Mouse (Mus musculus) limb, embryonic 13.5 days (tissue): ENCODE measurements at regions not wholly inside any gene's neighbourhood (a gene's known extent, or its start where the extent isn't known, plus 50 kb on each side); places are given as distances from the start of the nearest gene placed in this dataset.

ENCODE experiments used
- ATAC-seq: fragments of 200-750 bp; cut with Nextera tagmentation; 2 replicates; pipeline ENCODE4 v1.8.0; 2017; ENCODE audit warnings: low read depth, moderate number of reproducible peaks, moderate TSS enrichment; ENCODE audit not compliant: low FRiP score
- H3K27ac ChIP-seq: fragments of 300-500 bp; sonication (generic); 2 replicates; pipeline ENCODE4 v1.5.1; 2015; ENCODE audit warnings: inconsistent platforms, mild to moderate bottlenecking, moderate library complexity
- H3K27me3 ChIP-seq: fragments of 300-500 bp; sonication (generic); 2 replicates; pipeline ENCODE4 v1.6.1; 2015; ENCODE audit warnings: mild to moderate bottlenecking, inconsistent platforms
- H3K36me3 ChIP-seq: fragments of 300-500 bp; sonication (generic); 2 replicates; pipeline ENCODE4 v1.6.1; 2015; ENCODE audit warnings: inconsistent platforms, mild to moderate bottlenecking, moderate library complexity
- H3K4me1 ChIP-seq: fragments of 300-500 bp; sonication (generic); 2 replicates; pipeline ENCODE4 v1.6.1; 2015; ENCODE audit warnings: inconsistent platforms
- H3K4me2 ChIP-seq: fragments of 300-500 bp; sonication (generic); replicated peaks from 2 replicates; pipeline ENCODE4 v1.6.1; 2015; ENCODE audit warnings: inconsistent platforms, mild to moderate bottlenecking, moderate library complexity
- H3K4me3 ChIP-seq: fragments of 300-500 bp; sonication (generic); 2 replicates; pipeline ENCODE4 v1.5.1; 2015; ENCODE audit warnings: moderate library complexity, mild to moderate bottlenecking, inconsistent platforms
- H3K9ac ChIP-seq: fragments of 300-500 bp; sonication (generic); 2 replicates; pipeline ENCODE4 v1.6.1; 2015; ENCODE audit warnings: mild to moderate bottlenecking, inconsistent platforms
- H3K9me3 ChIP-seq: fragments of 300-500 bp; sonication (generic); 2 replicates; pipeline ENCODE4 v1.6.1; 2016; ENCODE audit warnings: inconsistent platforms
- WGBS: fragments of 180-500 bp; shearing (Covaris S2); methylation state at CpG from one replicate; pipeline ENCODE4 v1.1.7; 2015; 5-methylcytosine and 5-hydroxymethylcytosine counted together

GRCm38 (mm10) chr14:74327291-74327690 lies 313.3 kb upstream of the Htr2a start:
- no peak overlapping the region for H3K4me2 ChIP-seq
- H3K27ac ChIP-seq: no peak overlapping the region
- H3K4me3 ChIP-seq: no peak overlapping the region
- H3K9me3 ChIP-seq: no peaks in the 10 kb centered on the region
- no peaks in the 10 kb centered on the region for H3K27me3 ChIP-seq
- no peak overlapping the region for H3K9ac ChIP-seq
- 55% methylated on average over 1 of the region's 1 CpGs for WGBS
- no peaks in the 10 kb centered on the region for H3K36me3 ChIP-seq
- H3K4me1 ChIP-seq: no peaks in the 10 kb centered on the region
- ATAC-seq: no peak

- Histone ChIP-seq H3K36me3 (no peaks in the 10 kb centered on the region), H3K4me3 (no peak overlapping the region), H3K27me3 (no peaks in the 10 kb centered on the region), H3K4me2 (no peak overlapping the region), H3K9ac (no peak overlapping the region), H3K27ac (no peak overlapping the region), H3K9me3 (no peaks in the 10 kb centered on the region), H3K4me1 (no peaks in the 10 kb centered on the region)
- ATAC-seq: no peak
Measured at GRCm38 (mm10) chr14:74350751-74351150, 289.9 kb upstream of the Htr2a start.

GRCm38 (mm10) chr14:74352286-74352685 lies 288.4 kb upstream of the Htr2a start:
- 37% methylated on average over 1 of the region's 1 CpGs for WGBS
- Histone ChIP-seq H3K27me3 (no peaks in the 10 kb centered on the region), H3K9me3 (no peaks in the 10 kb centered on the region), H3K4me1 (no peaks in the 10 kb centered on the region), H3K9ac (no peak overlapping the region), H3K27ac (no peak overlapping the region), H3K4me2 (no peak overlapping the region), H3K4me3 (no peak overlapping the region), H3K36me3 (no peaks in the 10 kb centered on the region)
- ATAC-seq: no peak

- no peaks in the 10 kb centered on the region for H3K9me3 ChIP-seq
- H3K27ac ChIP-seq: no peak overlapping the region
- H3K4me1 ChIP-seq: 0 out of 2 replicates have a peak, but pooled peaks cover 6% of the 10 kb centered on the region
- H3K4me2 ChIP-seq: no peak overlapping the region
- H3K36me3 ChIP-seq: no peaks in the 10 kb centered on the region
- no peaks in the 10 kb centered on the region for H3K27me3 ChIP-seq
- WGBS: 75% methylated on average over 5 of the region's 5 CpGs
- no peak overlapping the region for H3K9ac ChIP-seq
- ATAC-seq: no peak
- H3K4me3 ChIP-seq: no peak overlapping the region
Measured at GRCm38 (mm10) chr14:74358730-74359444, 281.8 kb upstream of the Htr2a start.

- no peaks in the 10 kb centered on the region for H3K9me3 ChIP-seq
- no peaks in the 10 kb centered on the region for H3K27me3 ChIP-seq
- H3K4me1 ChIP-seq: 0 out of 2 replicates have a peak, but pooled peaks cover 6% of the 10 kb centered on the region
- no peak overlapping the region for H3K4me3 ChIP-seq
- no peak overlapping the region for H3K9ac ChIP-seq
- WGBS: 19% methylated on average over 12 of the region's 12 CpGs
- peak overlapping the region; percentile 36 for H3K4me2 ChIP-seq
- H3K36me3 ChIP-seq: no peaks in the 10 kb centered on the region
- no peak overlapping the region for H3K27ac ChIP-seq
- ATAC-seq: no peak
Measured at GRCm38 (mm10) chr14:74359663-74360552, 280.7 kb upstream of the Htr2a start.

GRCm38 (mm10) chr14:74384481-74384880 lies 256.2 kb upstream of the Htr2a start:
- Histone ChIP-seq H3K4me1 (no peaks in the 10 kb centered on the region), H3K27me3 (no peaks in the 10 kb centered on the region), H3K9me3 (no peaks in the 10 kb centered on the region), H3K36me3 (no peaks in the 10 kb centered on the region), H3K4me2 (no peak overlapping the region), H3K9ac (no peak overlapping the region), H3K4me3 (no peak overlapping the region), H3K27ac (no peak overlapping the region)
- WGBS: 81% methylated on average over 7 of the region's 7 CpGs
- no peak for ATAC-seq

GRCm38 (mm10) chr14:74392419-74392818 lies 248.2 kb upstream of the Htr2a start:
- no peak for ATAC-seq
- Histone ChIP-seq H3K27me3 (no peaks in the 10 kb centered on the region), H3K4me1 (peaks cover 11% of the 10 kb centered on the region), H3K9ac (no peak overlapping the region), H3K27ac (no peak overlapping the region), H3K9me3 (no peaks in the 10 kb centered on the region), H3K4me2 (no peak overlapping the region), H3K36me3 (no peaks in the 10 kb centered on the region), H3K4me3 (no peak overlapping the region)
- 78% methylated on average over 2 of the region's 2 CpGs for WGBS

- Histone ChIP-seq H3K9me3 (no peaks in the 10 kb centered on the region), H3K27me3 (no peaks in the 10 kb centered on the region), H3K27ac (no peak overlapping the region), H3K4me1 (peaks cover 11% of the 10 kb centered on the region), H3K9ac (no peak overlapping the region), H3K36me3 (no peaks in the 10 kb centered on the region), H3K4me2 (no peak overlapping the region), H3K4me3 (no peak overlapping the region)
- no peak for ATAC-seq
- whole genome bisulfite sequencing: 91% methylated on average over 3 of the region's 3 CpGs
Measured at GRCm38 (mm10) chr14:74397202-74397601, 243.4 kb upstream of the Htr2a start.

- Histone ChIP-seq H3K4me1 (no peaks in the 10 kb centered on the region), H3K27me3 (no peaks in the 10 kb centered on the region), H3K4me3 (no peak overlapping the region), H3K9ac (no peak overlapping the region), H3K36me3 (no peaks in the 10 kb centered on the region), H3K27ac (no peak overlapping the region), H3K4me2 (no peak overlapping the region), H3K9me3 (no peaks in the 10 kb centered on the region)
- no peak for ATAC-seq
- 62% methylated on average over 1 of the region's 1 CpGs for WGBS
Measured at GRCm38 (mm10) chr14:74409441-74409840, 231.2 kb upstream of the Htr2a start.

GRCm38 (mm10) chr14:74428226-74428625 lies 212.4 kb upstream of the Htr2a start:
- Histone ChIP-seq H3K9me3 (peaks cover 6% of the 10 kb centered on the region; the same call in 1 of the 2 replicates), H3K4me3 (no peak overlapping the region), H3K36me3 (no peaks in the 10 kb centered on the region), H3K27ac (no peak overlapping the region), H3K27me3 (no peaks in the 10 kb centered on the region), H3K4me2 (no peak overlapping the region), H3K9ac (no peak overlapping the region), H3K4me1 (no peaks in the 10 kb centered on the region)
- ATAC-seq: no peak
- 76% methylated on average over 3 of the region's 3 CpGs for WGBS

GRCm38 (mm10) chr14:74464027-74464682 lies 176.5 kb upstream of the Htr2a start:
- Histone ChIP-seq H3K36me3 (no peaks in the 10 kb centered on the region), H3K4me2 (no peak overlapping the region), H3K27me3 (no peaks in the 10 kb centered on the region), H3K9me3 (no peaks in the 10 kb centered on the region), H3K4me1 (no peaks in the 10 kb centered on the region), H3K27ac (no peak overlapping the region), H3K4me3 (no peak overlapping the region), H3K9ac (no peak overlapping the region)
- WGBS: 41% methylated on average over 2 of the region's 2 CpGs
- ATAC-seq: no peak

- Histone ChIP-seq H3K9me3 (no peaks in the 10 kb centered on the region), H3K4me1 (no peaks in the 10 kb centered on the region), H3K27me3 (no peaks in the 10 kb centered on the region), H3K4me2 (no peak overlapping the region), H3K4me3 (no peak overlapping the region), H3K9ac (no peak overlapping the region), H3K27ac (no peak overlapping the region), H3K36me3 (no peaks in the 10 kb centered on the region)
- no peak for ATAC-seq
Measured at GRCm38 (mm10) chr14:74495504-74495903, 145.1 kb upstream of the Htr2a start.
